Mouse (Mus musculus): ENCODE measurements around the gene Gm10961. TPM values are rescaled to one million over a fixed set of nuclear protein-coding genes. Genes with fewer than 3 reads are reported as not detected.
"Not testable (repeated sequence)": the region's sequence is repeated elsewhere in the genome, so short reads cannot be mapped to it uniquely, and the experiment has no call there.

Gene Gm10961
- polyA plus RNA-seq, 1 experiment from 2014 or later = not detected

DNA sequence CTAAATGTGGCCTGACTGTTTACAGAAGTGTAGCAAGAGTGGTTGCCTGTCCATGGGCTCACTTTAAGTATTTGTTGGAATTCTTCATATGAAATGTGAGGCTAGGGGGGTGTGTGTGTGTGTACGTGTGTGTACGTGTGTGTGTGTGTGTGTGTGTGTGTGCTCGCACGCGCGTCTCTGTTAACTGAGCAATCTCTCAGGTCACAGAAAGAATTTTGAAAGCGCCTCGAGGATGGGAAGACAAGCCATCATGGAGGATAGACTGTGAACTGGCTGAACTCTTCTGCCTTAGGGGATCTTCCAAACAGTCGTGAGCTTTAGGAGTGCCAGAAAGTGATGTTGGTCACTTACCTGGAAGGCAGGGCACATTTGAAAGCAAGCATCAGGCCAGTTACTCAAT lies 2.8 kb downstream of the Gm10961 start:
- DNase-seq (ENCODE audit: low spot score) (no peak), ATAC-seq (ENCODE audit: insufficient number of reproducible peaks, low FRiP score, low TSS enrichment, low read depth) (no peak)
- Histone ChIP-seq H3K9ac (ENCODE audit: low read length) (no peak overlapping the region), H3K4me1 (ENCODE audit: control insufficient read depth, insufficient read depth, low read length) (no peaks in the 10 kb centered on the region; the same call in 1 of the 2 replicates), H3K27me3 (ENCODE audit: control insufficient read depth, insufficient read depth, low read length) (no peaks in the 10 kb centered on the region), H3K36me3 (ENCODE audit: control insufficient read depth, insufficient read depth, low read length) (0 out of 2 replicates have a peak, but pooled peaks cover 2% of the 10 kb centered on the region), H3K27ac (replicated peaks; ENCODE audit: low read depth, low read length) (no peak overlapping the region), H3K4me2 (ENCODE audit: low read depth, severe bottlenecking) (no peak overlapping the region), H3K4me3 (ENCODE audit: low read depth, low read length) (no peak overlapping the region), H3K9me3 (ENCODE audit: control insufficient read depth, low read length) (no peaks in the 10 kb centered on the region)
- WGBS = 88% methylated on average over 9 of the region's 9 CpGs

DNA sequence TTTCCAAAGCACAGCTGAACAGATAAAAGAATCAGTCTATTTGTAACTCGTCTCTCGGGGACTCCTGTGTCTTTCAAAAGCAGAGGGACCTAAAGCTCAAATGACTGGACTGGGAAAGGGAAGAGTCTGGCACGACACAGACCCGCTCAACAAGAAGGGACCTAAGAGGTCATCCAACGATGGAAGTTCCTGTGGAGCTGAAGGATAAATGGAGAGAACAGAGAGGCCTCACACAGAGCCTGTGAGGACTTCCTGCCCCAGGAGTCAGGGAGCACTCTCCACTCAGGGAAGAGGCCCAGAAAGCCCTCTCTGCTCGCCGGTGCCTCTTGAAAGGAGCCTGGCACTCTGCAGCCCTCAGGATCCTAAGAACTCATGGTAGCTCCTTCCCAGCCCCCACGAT lies 4.7 kb downstream of the Gm10961 start:
- Histone ChIP-seq H3K36me3 (ENCODE audit: control insufficient read depth, insufficient read depth, low read length) (no peaks in the 10 kb centered on the region), H3K9ac (ENCODE audit: low read length) (no peak overlapping the region), H3K4me1 (ENCODE audit: control insufficient read depth, insufficient read depth, low read length) (no peaks in the 10 kb centered on the region), H3K27ac (replicated peaks; ENCODE audit: low read depth, low read length) (no peak overlapping the region), H3K9me3 (ENCODE audit: control insufficient read depth, low read length) (no peaks in the 10 kb centered on the region), H3K4me2 (ENCODE audit: low read depth, severe bottlenecking) (no peak overlapping the region), H3K27me3 (ENCODE audit: control insufficient read depth, insufficient read depth, low read length) (no peaks in the 10 kb centered on the region), H3K4me3 (ENCODE audit: low read depth, low read length) (no peak overlapping the region)
- 53% methylated on average over 8 of the region's 8 CpGs for WGBS
- DNase-seq (ENCODE audit: low spot score) = no peak
- no peak for ATAC-seq (ENCODE audit: insufficient number of reproducible peaks, low FRiP score, low TSS enrichment, low read depth)

DNA sequence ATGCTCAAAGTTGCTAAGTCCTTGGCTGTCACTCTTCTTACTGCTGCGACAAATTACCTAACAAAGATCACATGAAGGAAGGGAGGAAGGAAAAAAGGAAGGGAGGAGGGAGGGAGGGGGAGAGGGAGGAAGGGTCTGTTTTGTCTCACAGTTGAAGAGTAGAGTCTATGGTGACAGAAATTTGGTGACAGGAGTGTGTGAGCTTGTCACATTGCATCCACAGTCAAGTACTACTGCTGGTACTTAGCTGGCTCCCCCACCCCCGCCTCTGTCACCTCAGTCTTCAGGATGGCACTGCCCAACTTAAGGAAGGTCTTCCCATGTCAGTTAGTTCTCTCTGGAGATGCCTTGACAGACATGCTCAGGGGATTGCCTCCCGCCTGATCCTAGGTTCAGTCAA lies 5.1 kb downstream of the Gm10961 start:
- no peak for ATAC-seq (ENCODE audit: insufficient number of reproducible peaks, low FRiP score, low TSS enrichment, low read depth)

DNA sequence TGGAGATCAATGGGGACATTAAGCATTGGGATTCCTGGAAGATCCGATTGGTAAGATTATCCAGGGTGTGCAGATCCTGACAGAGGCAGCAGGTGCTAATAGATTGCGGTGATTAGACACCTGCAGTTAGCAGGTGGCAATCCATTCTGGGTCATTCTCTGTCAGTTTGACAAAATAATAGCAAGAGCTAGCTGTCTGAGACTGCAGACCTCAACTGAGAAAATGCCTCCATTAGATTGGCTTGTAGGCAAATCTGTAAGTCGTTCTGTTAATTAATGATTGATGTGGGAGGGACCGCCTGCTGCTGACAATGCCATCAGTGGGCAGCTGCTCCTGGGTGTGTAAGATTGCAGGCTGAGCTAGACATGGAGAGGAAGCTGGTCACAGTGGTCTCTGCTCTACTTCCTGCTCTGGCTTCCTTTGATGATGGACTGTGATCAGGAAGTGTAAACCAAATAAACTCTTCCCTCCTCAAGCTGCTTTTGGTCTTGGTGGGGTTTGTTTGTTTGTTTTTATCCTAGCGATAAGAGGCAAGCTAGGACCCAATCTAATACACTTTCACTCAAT lies 6.6 kb downstream of the Gm10961 start:
- no peaks in the 10 kb centered on the region for H3K27me3 ChIP-seq (ENCODE audit: control insufficient read depth, insufficient read depth, low read length)
- DNase-seq (ENCODE audit: low spot score) = no peak
- no peaks in the 10 kb centered on the region for H3K9me3 ChIP-seq (ENCODE audit: control insufficient read depth, low read length)
- H3K4me3 ChIP-seq (ENCODE audit: low read depth, low read length) = no peak overlapping the region
- no peaks in the 10 kb centered on the region for H3K36me3 ChIP-seq (ENCODE audit: control insufficient read depth, insufficient read depth, low read length)
- no peak overlapping the region for H3K4me2 ChIP-seq (ENCODE audit: low read depth, severe bottlenecking)
- whole genome bisulfite sequencing = 68% methylated on average over 5 of the region's 5 CpGs
- no peaks in the 10 kb centered on the region for H3K4me1 ChIP-seq (ENCODE audit: control insufficient read depth, insufficient read depth, low read length)
- ATAC-seq (ENCODE audit: insufficient number of reproducible peaks, low FRiP score, low TSS enrichment, low read depth) = no peak
- no peak overlapping the region for H3K9ac ChIP-seq (ENCODE audit: low read length)
- no peak overlapping the region for H3K27ac ChIP-seq (replicated peaks; ENCODE audit: low read depth, low read length)

More for the DNA sequence above, 5.1 kb downstream of the Gm10961 start:
- no peak overlapping the region for H3K27ac ChIP-seq (replicated peaks; ENCODE audit: low read depth, low read length)
- no peaks in the 10 kb centered on the region for H3K9me3 ChIP-seq (ENCODE audit: control insufficient read depth, low read length)
- H3K4me3 ChIP-seq (ENCODE audit: low read depth, low read length) = no peak overlapping the region
- no peak overlapping the region for H3K4me2 ChIP-seq (ENCODE audit: low read depth, severe bottlenecking)
- H3K9ac ChIP-seq (ENCODE audit: low read length) = no peak overlapping the region
- WGBS = 73% methylated on average over 3 of the region's 3 CpGs
- H3K36me3 ChIP-seq (ENCODE audit: control insufficient read depth, insufficient read depth, low read length) = no peaks in the 10 kb centered on the region
- no peak for DNase-seq (ENCODE audit: low spot score)
- H3K27me3 ChIP-seq (ENCODE audit: control insufficient read depth, insufficient read depth, low read length) = no peaks in the 10 kb centered on the region
- no peaks in the 10 kb centered on the region for H3K4me1 ChIP-seq (ENCODE audit: control insufficient read depth, insufficient read depth, low read length)

DNA sequence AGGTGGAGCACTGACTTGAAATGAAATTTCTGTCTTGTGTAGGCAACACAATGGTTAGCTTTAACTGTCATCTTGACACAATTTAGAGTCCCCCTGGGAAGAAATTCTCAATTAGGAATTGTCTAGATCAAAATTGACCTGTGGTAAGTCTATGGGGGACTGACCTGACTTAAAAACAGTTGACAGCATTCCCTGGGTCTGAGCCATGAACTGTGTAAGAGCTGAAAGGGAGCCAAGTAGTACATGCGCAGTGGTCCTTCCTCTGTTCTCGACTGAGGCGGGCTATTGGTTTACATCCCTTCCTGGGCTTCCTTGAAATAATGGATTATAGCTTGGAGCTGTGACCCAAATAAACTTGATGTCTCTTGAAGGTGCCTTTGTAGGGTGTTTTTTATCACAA lies 15.8 kb downstream of the Gm10961 start:
- no peaks in the 10 kb centered on the region for H3K27me3 ChIP-seq (ENCODE audit: control insufficient read depth, insufficient read depth, low read length)
- no peak overlapping the region for H3K9ac ChIP-seq (ENCODE audit: low read length)
- no peak overlapping the region for H3K27ac ChIP-seq (replicated peaks; ENCODE audit: low read depth, low read length)

DNA sequence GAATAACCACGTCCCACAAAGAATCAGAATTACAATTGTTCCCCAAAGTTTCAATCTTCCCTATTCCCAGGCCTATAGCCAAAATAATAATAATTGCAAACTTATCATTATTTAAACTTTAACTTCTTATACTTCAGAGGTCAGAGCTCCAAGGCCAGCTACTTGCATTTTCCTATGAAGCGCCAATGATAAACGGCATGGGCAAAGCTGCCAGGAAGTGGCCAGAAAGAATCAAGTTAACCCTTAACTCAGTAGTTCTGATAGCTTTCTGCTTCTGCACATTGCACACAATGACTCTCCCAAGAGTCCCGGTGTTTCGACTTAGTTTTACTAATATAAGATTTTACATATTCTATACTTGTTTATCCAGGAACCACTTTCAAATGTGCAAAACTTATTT lies 19.2 kb downstream of the Gm10961 start:
- not testable (repeated sequence) for H3K36me3 ChIP-seq (ENCODE audit: control insufficient read depth, insufficient read depth, low read length); ATAC-seq (ENCODE audit: insufficient number of reproducible peaks, low FRiP score, low TSS enrichment, low read depth)
- 79% methylated on average over 5 of the region's 5 CpGs for WGBS

More for the DNA sequence above, 15.8 kb downstream of the Gm10961 start:
- DNase-seq (ENCODE audit: low spot score) (no peak), ATAC-seq (ENCODE audit: insufficient number of reproducible peaks, low FRiP score, low TSS enrichment, low read depth) (no peak)
- no peaks in the 10 kb centered on the region for H3K36me3 ChIP-seq (ENCODE audit: control insufficient read depth, insufficient read depth, low read length)
- over 99% methylated on average over 3 of the region's 3 CpGs for WGBS
- H3K4me3 ChIP-seq (ENCODE audit: low read depth, low read length) = no peak overlapping the region
- no peaks in the 10 kb centered on the region for H3K4me1 ChIP-seq (ENCODE audit: control insufficient read depth, insufficient read depth, low read length)
- no peaks in the 10 kb centered on the region for H3K9me3 ChIP-seq (ENCODE audit: control insufficient read depth, low read length)
- H3K4me2 ChIP-seq (ENCODE audit: low read depth, severe bottlenecking) = no peak overlapping the region

DNA sequence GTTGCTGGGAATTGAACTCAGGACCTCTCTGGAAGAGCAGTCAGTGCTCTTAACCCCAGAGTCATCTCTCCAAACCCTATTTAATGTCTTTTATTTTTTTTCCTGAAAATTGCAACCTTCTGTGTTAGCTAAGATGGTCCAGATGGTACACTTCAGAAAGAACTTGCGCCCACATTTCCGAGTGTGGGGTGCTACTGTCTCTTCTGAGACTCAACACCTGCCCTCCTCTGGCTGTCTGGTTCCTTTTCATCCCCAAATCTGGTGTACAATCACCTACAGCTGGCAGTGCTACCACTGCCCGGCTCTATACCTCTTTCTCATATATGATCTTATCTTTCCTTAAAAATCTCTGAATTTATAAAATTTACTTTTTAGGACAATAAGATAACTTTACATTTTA lies 21.8 kb downstream of the Gm10961 start:
- H3K4me1 ChIP-seq (ENCODE audit: control insufficient read depth, insufficient read depth, low read length) = no peaks in the 10 kb centered on the region
- H3K4me3 ChIP-seq (ENCODE audit: low read depth, low read length) = no peak overlapping the region
- DNase-seq (ENCODE audit: low spot score) (no peak), ATAC-seq (ENCODE audit: insufficient number of reproducible peaks, low FRiP score, low TSS enrichment, low read depth) (no peak)
- no peaks in the 10 kb centered on the region for H3K27me3 ChIP-seq (ENCODE audit: control insufficient read depth, insufficient read depth, low read length)
- H3K36me3 ChIP-seq (ENCODE audit: control insufficient read depth, insufficient read depth, low read length) = no peaks in the 10 kb centered on the region
- no peaks in the 10 kb centered on the region for H3K9me3 ChIP-seq (ENCODE audit: control insufficient read depth, low read length)
- no peak overlapping the region for H3K9ac ChIP-seq (ENCODE audit: low read length)
- WGBS = 94% methylated on average over 3 of the region's 3 CpGs
- no peak overlapping the region for H3K4me2 ChIP-seq (ENCODE audit: low read depth, severe bottlenecking)
- no peak overlapping the region for H3K27ac ChIP-seq (replicated peaks; ENCODE audit: low read depth, low read length)

More for the DNA sequence above, 19.2 kb downstream of the Gm10961 start:
- H3K27ac ChIP-seq (replicated peaks; ENCODE audit: low read depth, low read length); H3K4me3 ChIP-seq (ENCODE audit: low read depth, low read length); DNase-seq (ENCODE audit: low spot score); H3K4me2 ChIP-seq (ENCODE audit: low read depth, severe bottlenecking); H3K9me3 ChIP-seq (ENCODE audit: control insufficient read depth, low read length); H3K27me3 ChIP-seq (ENCODE audit: control insufficient read depth, insufficient read depth, low read length); H3K4me1 ChIP-seq (ENCODE audit: control insufficient read depth, insufficient read depth, low read length); H3K9ac ChIP-seq (ENCODE audit: low read length): not testable (repeated sequence)

DNA sequence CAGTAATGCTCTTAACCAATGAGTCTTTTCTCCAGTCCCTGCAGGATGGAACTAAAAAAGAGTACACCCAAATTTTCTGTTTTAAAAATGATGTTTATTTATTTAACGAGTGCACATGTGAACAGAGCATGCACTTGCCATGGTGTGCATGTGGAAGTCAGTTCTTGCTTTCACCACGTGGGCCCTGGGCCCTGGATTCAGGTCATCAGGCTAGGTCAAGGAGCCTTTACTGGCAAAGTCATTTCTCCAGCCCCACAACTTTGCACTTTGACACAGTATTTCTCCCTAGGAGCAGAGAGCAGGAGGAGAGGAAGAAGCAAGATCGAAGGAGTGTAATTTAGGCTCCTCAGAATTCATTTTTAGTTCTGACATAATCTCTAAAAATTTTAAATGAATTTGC lies 23.7 kb downstream of the Gm10961 start:
- WGBS = 85% methylated on average over 3 of the region's 3 CpGs
- no peaks in the 10 kb centered on the region for H3K36me3 ChIP-seq (ENCODE audit: control insufficient read depth, insufficient read depth, low read length)
- H3K27me3 ChIP-seq (ENCODE audit: control insufficient read depth, insufficient read depth, low read length) = no peaks in the 10 kb centered on the region
- DNase-seq (ENCODE audit: low spot score) = no peak
- no peak for ATAC-seq (ENCODE audit: insufficient number of reproducible peaks, low FRiP score, low TSS enrichment, low read depth)
- no peak overlapping the region for H3K9ac ChIP-seq (ENCODE audit: low read length)
- H3K4me1 ChIP-seq (ENCODE audit: control insufficient read depth, insufficient read depth, low read length) = no peaks in the 10 kb centered on the region
- no peak overlapping the region for H3K4me3 ChIP-seq (ENCODE audit: low read depth, low read length)
- no peaks in the 10 kb centered on the region for H3K9me3 ChIP-seq (ENCODE audit: control insufficient read depth, low read length)
- no peak overlapping the region for H3K4me2 ChIP-seq (ENCODE audit: low read depth, severe bottlenecking)
- no peak overlapping the region for H3K27ac ChIP-seq (replicated peaks; ENCODE audit: low read depth, low read length)

DNA sequence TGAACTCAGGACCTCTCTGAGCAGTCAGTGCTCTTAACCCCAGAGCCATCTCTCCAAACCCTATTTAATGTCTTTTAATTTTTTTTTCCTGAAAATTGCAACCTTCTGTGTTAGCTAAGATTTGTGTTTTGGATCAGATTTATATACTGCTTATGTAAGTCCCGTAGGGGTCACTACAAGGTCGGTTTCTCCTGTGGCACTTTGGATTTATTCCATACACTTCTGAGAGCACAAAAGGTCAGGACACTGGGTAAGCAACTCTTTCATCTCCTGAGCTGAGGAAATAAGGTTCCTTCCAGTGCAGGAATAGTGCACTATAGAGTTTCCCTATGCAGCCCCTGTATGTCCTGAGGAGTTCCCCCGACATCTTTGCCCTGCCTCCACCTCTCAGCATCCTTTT lies 24.4 kb downstream of the Gm10961 start:
- DNase-seq (ENCODE audit: low spot score) (no peak), ATAC-seq (ENCODE audit: insufficient number of reproducible peaks, low FRiP score, low TSS enrichment, low read depth) (no peak)
- 34% methylated on average over 3 of the region's 3 CpGs for WGBS
- Histone ChIP-seq H3K27me3 (ENCODE audit: control insufficient read depth, insufficient read depth, low read length) (no peaks in the 10 kb centered on the region), H3K27ac (replicated peaks; ENCODE audit: low read depth, low read length) (no peak overlapping the region), H3K4me1 (ENCODE audit: control insufficient read depth, insufficient read depth, low read length) (no peaks in the 10 kb centered on the region), H3K4me2 (ENCODE audit: low read depth, severe bottlenecking) (no peak overlapping the region), H3K9me3 (ENCODE audit: control insufficient read depth, low read length) (no peaks in the 10 kb centered on the region), H3K36me3 (ENCODE audit: control insufficient read depth, insufficient read depth, low read length) (no peaks in the 10 kb centered on the region), H3K9ac (ENCODE audit: low read length) (no peak overlapping the region), H3K4me3 (ENCODE audit: low read depth, low read length) (no peak overlapping the region)
